Mouse (Mus musculus): ENCODE data around the gene Dennd1b. TPM values are rescaled to one million over a fixed set of nuclear protein-coding genes. Genes with fewer than 3 reads are reported as not detected.
A peak's percentile ranks its signal among the peaks of the same experiment; 100 is the strongest.

The Dennd1b gene
- polyA plus RNA-seq, 1 experiment from 2014 or later = 10.7 TPM

DNA sequence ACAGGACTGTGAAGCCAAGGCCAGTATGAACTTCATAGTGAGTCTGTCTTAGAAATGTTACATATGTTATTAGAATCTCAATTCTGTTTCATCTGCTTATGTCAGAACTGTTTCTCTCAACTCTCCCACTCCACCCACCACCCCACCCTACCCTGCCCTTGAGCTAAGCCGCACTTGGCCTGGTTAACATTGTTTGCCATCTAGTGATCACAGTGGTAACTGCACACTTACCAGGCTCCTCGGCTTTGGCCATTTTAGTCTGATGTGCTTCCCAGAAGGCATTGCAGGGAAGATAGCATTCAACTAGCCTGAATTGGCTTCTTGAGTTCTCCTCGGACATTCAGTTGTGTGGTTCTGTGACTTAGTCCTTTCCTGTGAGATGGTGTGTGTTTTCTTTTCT, 198.4 kb downstream of the Dennd1b start:
- TF ChIP-seq CTCF (IDR thresholded peaks at IDR 0.05; ENCODE audit: low read depth) (peak; percentile 58), EP300 (optimal IDR thresholded peaks at IDR 0.05) (no peak)
- 64% methylated on average over 3 of the region's 3 CpGs for WGBS
- Histone ChIP-seq H3K4me2 (replicated peaks; ENCODE audit: low read depth) (no peak overlapping the region), H3K36me3 (ENCODE audit: control insufficient read depth, insufficient read depth, low read length) (no peaks in the 10 kb centered on the region), H3K27me3 (ENCODE audit: control insufficient read depth, insufficient read depth, low read length) (no peaks in the 10 kb centered on the region), H3K4me1 (replicated peaks; ENCODE audit: control insufficient read depth, insufficient read depth) (no peaks in the 10 kb centered on the region), H3K4me3 (ENCODE audit: low read depth, low read length) (no peak overlapping the region), H3K27ac (replicated peaks) (no peak overlapping the region), H3K9ac (ENCODE audit: low read length) (no peak overlapping the region), H3K9me3 (ENCODE audit: control insufficient read depth, low read length) (no peaks in the 10 kb centered on the region)
- ATAC-seq (ENCODE audit: low FRiP score, low TSS enrichment) (no peak), DNase-seq (ENCODE audit: low spot score) (no peak)

DNA sequence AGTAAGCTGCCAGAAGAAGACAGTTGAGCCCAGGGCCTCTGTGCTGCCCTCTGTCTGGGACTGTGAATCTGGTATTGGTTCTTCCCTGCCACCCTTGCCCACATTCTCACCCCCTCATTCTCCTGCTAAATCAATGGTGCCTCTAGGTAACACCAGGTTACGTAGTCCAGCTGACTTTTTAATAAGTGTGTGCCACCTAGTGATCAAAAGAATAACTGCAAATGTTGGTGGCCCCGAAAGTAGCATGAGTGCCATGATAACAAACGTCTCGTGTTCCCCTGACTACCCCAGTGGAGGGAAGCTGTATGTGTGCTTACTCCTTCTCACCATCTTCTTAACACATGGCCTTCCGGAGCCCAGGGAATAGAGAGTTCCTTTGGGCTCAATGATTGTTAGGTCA, 199.6 kb downstream of the Dennd1b start:
- Histone ChIP-seq H3K4me3 (ENCODE audit: low read depth, low read length) (no peak overlapping the region), H3K4me1 (replicated peaks; ENCODE audit: control insufficient read depth, insufficient read depth) (no peaks in the 10 kb centered on the region), H3K9ac (ENCODE audit: low read length) (no peak overlapping the region), H3K36me3 (ENCODE audit: control insufficient read depth, insufficient read depth, low read length) (no peaks in the 10 kb centered on the region), H3K4me2 (replicated peaks; ENCODE audit: low read depth) (no peak overlapping the region), H3K9me3 (ENCODE audit: control insufficient read depth, low read length) (no peaks in the 10 kb centered on the region), H3K27me3 (ENCODE audit: control insufficient read depth, insufficient read depth, low read length) (no peaks in the 10 kb centered on the region), H3K27ac (replicated peaks) (no peak overlapping the region)
- DNase-seq (ENCODE audit: low spot score) (peak; percentile 29), ATAC-seq (ENCODE audit: low FRiP score, low TSS enrichment) (no peak)
- no peak for TF ChIP-seq EP300 (optimal IDR thresholded peaks at IDR 0.05)
- TF ChIP-seq CTCF (IDR thresholded peaks at IDR 0.05; ENCODE audit: low read depth) = peak; percentile 71
- 36% methylated on average over 5 of the region's 5 CpGs for WGBS

DNA sequence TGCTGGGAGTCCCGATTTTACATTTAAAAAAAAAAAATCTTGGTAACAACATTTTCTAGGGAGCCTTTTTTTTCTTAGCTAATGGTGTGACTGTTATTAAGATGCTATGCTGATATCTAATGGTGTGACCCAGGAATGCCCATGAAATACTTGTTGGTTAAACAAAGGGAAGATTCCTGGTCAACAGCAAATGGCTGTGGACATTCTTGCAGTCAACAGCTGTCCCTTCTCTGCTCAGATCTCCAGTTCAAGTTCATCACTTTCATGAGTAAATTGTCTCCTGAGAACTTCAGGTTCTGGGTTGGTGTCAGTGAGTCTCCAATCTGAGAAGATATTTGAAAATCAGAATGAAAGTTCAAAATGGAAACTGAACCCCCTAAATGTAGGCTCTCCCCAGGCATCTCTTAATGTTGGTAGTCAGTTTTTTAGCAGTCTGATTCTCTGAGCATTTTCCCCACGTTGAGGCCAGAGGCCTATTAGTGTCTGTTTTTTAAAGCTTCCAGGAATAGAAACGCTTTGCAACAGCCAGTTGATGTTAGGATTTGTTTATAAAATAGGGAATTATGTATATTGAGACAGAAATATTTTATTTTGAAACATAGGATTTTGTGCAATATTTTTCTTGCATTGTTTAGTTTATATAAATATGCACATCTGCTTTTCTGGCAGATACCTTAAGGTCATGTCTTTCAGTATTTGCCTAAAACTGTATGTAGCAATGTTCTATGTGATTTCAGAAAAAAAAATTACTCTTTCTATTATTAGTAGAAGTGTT, 211.0 kb downstream of the Dennd1b start:
- Histone ChIP-seq H3K4me1 (replicated peaks; ENCODE audit: control insufficient read depth, insufficient read depth) (no peaks in the 10 kb centered on the region), H3K9ac (ENCODE audit: low read length) (no peak overlapping the region), H3K9me3 (ENCODE audit: control insufficient read depth, low read length) (no peaks in the 10 kb centered on the region), H3K4me2 (replicated peaks; ENCODE audit: low read depth) (no peak overlapping the region), H3K36me3 (ENCODE audit: control insufficient read depth, insufficient read depth, low read length) (peaks cover 3% of the 10 kb centered on the region; the same call in 1 of the 2 replicates), H3K4me3 (ENCODE audit: low read depth, low read length) (no peak overlapping the region), H3K27me3 (ENCODE audit: control insufficient read depth, insufficient read depth, low read length) (no peaks in the 10 kb centered on the region), H3K27ac (replicated peaks) (peak overlapping the region; percentile 50; the same call in 1 of the 2 replicates)
- WGBS = 51% methylated on average over 3 of the region's 3 CpGs
- no peak for TF ChIP-seq CTCF (IDR thresholded peaks at IDR 0.05; ENCODE audit: low read depth)
- TF ChIP-seq EP300 (optimal IDR thresholded peaks at IDR 0.05) = no peak
- ATAC-seq (ENCODE audit: low FRiP score, low TSS enrichment) (no peak), DNase-seq (ENCODE audit: low spot score) (no peak)

DNA sequence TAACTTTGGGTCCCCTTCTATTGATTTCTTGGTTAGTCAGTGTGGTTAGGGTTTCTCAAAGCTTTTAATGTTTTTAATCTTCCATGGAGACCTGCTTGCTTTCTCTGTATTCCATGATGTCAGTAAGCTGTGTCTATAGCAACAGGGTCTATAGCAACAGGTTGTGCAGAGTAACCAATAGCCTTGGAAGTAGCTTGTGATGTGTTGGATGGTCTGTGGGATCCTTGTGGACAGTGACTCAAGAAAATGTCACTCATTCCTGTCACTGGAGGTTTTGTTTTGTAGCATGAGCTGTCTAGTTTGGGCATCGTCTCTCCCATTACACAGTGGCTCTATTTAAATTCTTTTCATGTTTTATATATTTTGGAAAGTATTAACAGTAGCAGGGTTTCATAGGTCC, 216.5 kb downstream of the Dennd1b start:
- Histone ChIP-seq H3K4me2 (replicated peaks; ENCODE audit: low read depth) (no peak overlapping the region), H3K27me3 (ENCODE audit: control insufficient read depth, insufficient read depth, low read length) (no peaks in the 10 kb centered on the region), H3K36me3 (ENCODE audit: control insufficient read depth, insufficient read depth, low read length) (no peaks in the 10 kb centered on the region), H3K4me3 (ENCODE audit: low read depth, low read length) (no peak overlapping the region), H3K4me1 (replicated peaks; ENCODE audit: control insufficient read depth, insufficient read depth) (no peaks in the 10 kb centered on the region), H3K27ac (replicated peaks) (no peak overlapping the region), H3K9ac (ENCODE audit: low read length) (no peak overlapping the region), H3K9me3 (ENCODE audit: control insufficient read depth, low read length) (no peaks in the 10 kb centered on the region)
- DNase-seq (ENCODE audit: low spot score) = no peak
- ATAC-seq (ENCODE audit: low FRiP score, low TSS enrichment) = no peak
- TF ChIP-seq CTCF (IDR thresholded peaks at IDR 0.05; ENCODE audit: low read depth) = no peak
- 84% methylated on average over 1 of the region's 1 CpGs for WGBS

DNA sequence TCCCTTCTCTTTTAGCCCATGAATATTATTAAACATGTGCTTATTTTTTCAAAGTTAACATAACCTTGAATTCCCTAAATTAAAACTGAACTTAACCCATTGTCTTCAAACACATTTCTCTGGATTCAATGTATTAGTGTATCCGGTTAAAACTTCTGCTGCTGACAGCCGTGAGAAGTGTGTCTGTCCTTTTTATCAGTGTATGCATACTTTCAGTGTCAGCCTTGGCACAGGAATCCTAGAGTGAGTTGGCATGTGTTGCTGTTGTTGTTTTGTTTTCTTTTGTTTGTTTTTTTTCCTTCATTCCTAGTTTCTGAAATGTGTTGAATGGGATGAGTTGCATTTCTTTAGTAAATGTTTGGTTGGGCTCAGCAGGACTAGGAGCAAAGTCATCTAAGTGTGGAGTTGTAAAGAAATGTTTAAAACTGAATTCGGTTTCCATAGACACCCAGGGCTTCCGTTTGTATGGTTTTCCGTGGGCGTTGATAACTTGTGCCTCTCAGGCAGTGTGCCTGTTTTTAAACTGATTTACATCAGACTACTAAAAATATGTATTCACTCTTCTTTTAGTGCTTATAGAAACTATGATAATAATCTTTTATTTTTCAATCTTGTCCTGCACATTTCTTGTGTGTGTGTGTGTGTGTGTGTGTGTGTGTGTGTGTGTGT, 217.4 kb downstream of the Dennd1b start:
- 42% methylated on average over 6 of the region's 6 CpGs for WGBS
- H3K4me1 ChIP-seq (replicated peaks; ENCODE audit: control insufficient read depth, insufficient read depth) = no peaks in the 10 kb centered on the region
- H3K4me3 ChIP-seq (ENCODE audit: low read depth, low read length) = no peak overlapping the region
- H3K9me3 ChIP-seq (ENCODE audit: control insufficient read depth, low read length) = no peaks in the 10 kb centered on the region
- H3K36me3 ChIP-seq (ENCODE audit: control insufficient read depth, insufficient read depth, low read length) = no peaks in the 10 kb centered on the region
- H3K27ac ChIP-seq (replicated peaks) = no peak overlapping the region
- no peak overlapping the region for H3K9ac ChIP-seq (ENCODE audit: low read length)
- H3K4me2 ChIP-seq (replicated peaks; ENCODE audit: low read depth) = no peak overlapping the region
- DNase-seq (ENCODE audit: low spot score) (no peak), ATAC-seq (ENCODE audit: low FRiP score, low TSS enrichment) (no peak)
- TF ChIP-seq CTCF (IDR thresholded peaks at IDR 0.05; ENCODE audit: low read depth) (no peak), EP300 (optimal IDR thresholded peaks at IDR 0.05) (no peak)
- no peaks in the 10 kb centered on the region for H3K27me3 ChIP-seq (ENCODE audit: control insufficient read depth, insufficient read depth, low read length)

DNA sequence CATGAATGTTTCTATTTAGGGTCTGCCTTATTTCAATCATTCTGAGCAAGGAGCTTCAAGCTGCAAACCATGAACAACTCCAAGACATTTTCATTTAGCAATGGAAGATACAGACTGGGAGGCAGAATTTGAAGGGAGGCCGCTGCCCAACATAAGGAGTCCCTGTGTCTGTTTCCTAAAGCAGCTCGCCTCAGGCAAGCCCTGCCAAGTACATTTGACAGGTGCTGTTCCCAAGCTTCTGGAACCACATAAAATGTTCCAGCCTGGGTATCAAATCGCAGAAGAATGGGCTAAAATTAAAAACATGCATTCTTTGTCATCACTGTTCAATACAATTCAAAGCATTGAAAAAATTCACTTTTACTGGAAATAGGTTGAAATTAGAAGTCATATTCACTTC, 229.4 kb downstream of the Dennd1b start:
- Histone ChIP-seq H3K9me3 (ENCODE audit: control insufficient read depth, low read length) (no peaks in the 10 kb centered on the region), H3K36me3 (ENCODE audit: control insufficient read depth, insufficient read depth, low read length) (no peaks in the 10 kb centered on the region), H3K27ac (replicated peaks) (no peak overlapping the region), H3K9ac (ENCODE audit: low read length) (no peak overlapping the region), H3K4me3 (ENCODE audit: low read depth, low read length) (no peak overlapping the region), H3K27me3 (ENCODE audit: control insufficient read depth, insufficient read depth, low read length) (no peaks in the 10 kb centered on the region), H3K4me1 (replicated peaks; ENCODE audit: control insufficient read depth, insufficient read depth) (no peaks in the 10 kb centered on the region), H3K4me2 (replicated peaks; ENCODE audit: low read depth) (no peak overlapping the region)
- WGBS = 67% methylated on average over 3 of the region's 3 CpGs
- no peak for DNase-seq (ENCODE audit: low spot score)
- TF ChIP-seq CTCF (IDR thresholded peaks at IDR 0.05; ENCODE audit: low read depth) (no peak), EP300 (optimal IDR thresholded peaks at IDR 0.05) (no peak)
- ATAC-seq (ENCODE audit: low FRiP score, low TSS enrichment) = no peak
